Mouse (Mus musculus): ENCODE measurements around the gene Rem2.

- peak; percentile 36; the same call in 1 of the 2 replicates for TF ChIP-seq CHD2 (IDR thresholded peaks at IDR 0.05; ENCODE audit: low read length)
- no peak for TF ChIP-seq RAD21 (IDR thresholded peaks at IDR 0.05; ENCODE audit: low read depth, low read length)
- 0 out of 4 replicates have a peak, but pooled peaks of 1 of the 2 experiments have one; percentile 27 for TF ChIP-seq POLR2A (IDR thresholded peaks at IDR 0.05; ENCODE audit: control insufficient read depth in 1 of 2, insufficient read depth in 1 of 2, low read depth in 1 of 2, low read length in 2 of 2, poor library complexity in 1 of 2)
- no peak for TF ChIP-seq ZC3H11A (IDR thresholded peaks at IDR 0.05; ENCODE audit: low read depth, low read length)
- TF ChIP-seq EP300 (IDR thresholded peaks at IDR 0.05; ENCODE audit: low read depth in 1 of 2, low read length in 2 of 2) = peak; percentile 24 to 33; a peak in 3 of 4 replicates
- no peak for TF ChIP-seq CTCF (IDR thresholded peaks at IDR 0.05 in 2 of 3, conservative IDR thresholded peaks at IDR 0.05 in 1 of 3; ENCODE audit: control insufficient read depth in 1 of 3, insufficient read depth in 1 of 3, low read depth in 2 of 3, low read length in 3 of 3, poor library complexity in 1 of 3, severe bottlenecking in 1 of 3)
- TF ChIP-seq POLR2AphosphoS5 (IDR thresholded peaks at IDR 0.05; ENCODE audit: borderline replicate concordance, low read depth, low read length) = no peak
Observed at GRCm38 (mm10) chr14:54430406-54431145, 45.3 kb upstream of the Rem2 start.

Data from MEL (cell line).